Mouse (Mus musculus) 416B (cell line): ENCODE measurements around the gene Gm45623.
A peak's percentile ranks its signal among the peaks of the same experiment; 100 is the strongest.

Experiments
- DNase-seq: peaks from one replicate; pipeline ENCODE4 v3.0.0; 2011; ENCODE audit warnings: low read depth

Gene Gm45623

GRCm38 (mm10) chr13:56753192-56753951 lies at the start of gene Gm45623:
Gm45623 (minus strand) TSS chr13:56753827.
- no peak for DNase-seq

- DNase-seq, result no peak
These were observed 43.8 kb upstream of the Gm45623 start for GRCm38 (mm10) chr13:56797459-56797858.

DNA sequence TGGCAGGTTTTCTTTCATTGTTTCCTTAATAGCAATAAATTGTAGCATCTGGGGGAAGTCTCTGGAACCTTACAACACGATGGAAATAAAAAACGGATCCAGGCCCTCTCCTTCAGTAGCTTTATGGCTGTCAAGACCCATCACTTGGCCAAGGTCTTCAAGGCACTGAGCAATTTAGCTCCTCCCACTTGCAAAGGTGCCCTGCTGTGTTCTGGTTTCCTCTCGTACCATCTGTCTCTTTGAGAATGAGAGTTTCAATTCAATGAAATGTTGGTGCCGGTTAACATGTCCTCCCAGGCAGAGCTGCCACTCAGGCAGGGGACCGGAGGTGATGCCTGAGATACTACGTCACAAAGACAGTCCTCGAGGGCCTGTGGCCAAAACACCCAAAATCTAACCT lies 41.9 kb upstream of the Gm45623 start:
- no peak for DNase-seq

GRCm38 (mm10) chr13:56794441-56794840 lies 40.8 kb upstream of the Gm45623 start:
- DNase-seq, result no peak

DNA sequence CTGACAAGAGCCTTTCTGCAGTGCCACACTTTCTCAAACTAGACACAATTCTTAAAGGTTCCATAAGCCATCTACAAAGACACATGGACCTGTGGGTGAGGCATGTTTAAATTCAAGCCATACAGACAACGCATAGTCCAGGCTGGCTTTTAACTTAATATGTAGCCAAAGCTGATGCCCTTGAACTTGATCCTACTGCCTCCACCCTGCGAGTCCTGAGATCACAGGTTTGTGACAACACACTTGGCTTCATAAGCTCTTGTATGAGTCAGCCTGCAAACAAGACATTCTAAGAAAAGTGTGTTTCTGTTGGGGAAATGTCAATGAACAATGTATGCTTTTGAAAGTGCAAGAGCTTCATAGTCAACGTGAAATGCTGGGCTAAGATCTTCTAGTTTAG lies 39.2 kb upstream of the Gm45623 start:
- DNase-seq, result no peak

GRCm38 (mm10) chr13:56790683-56791082 lies 37.1 kb upstream of the Gm45623 start:
- DNase-seq, result no peak

GRCm38 (mm10) chr13:56782621-56783020 lies 29.0 kb upstream of the Gm45623 start:
- no peak for DNase-seq

DNA sequence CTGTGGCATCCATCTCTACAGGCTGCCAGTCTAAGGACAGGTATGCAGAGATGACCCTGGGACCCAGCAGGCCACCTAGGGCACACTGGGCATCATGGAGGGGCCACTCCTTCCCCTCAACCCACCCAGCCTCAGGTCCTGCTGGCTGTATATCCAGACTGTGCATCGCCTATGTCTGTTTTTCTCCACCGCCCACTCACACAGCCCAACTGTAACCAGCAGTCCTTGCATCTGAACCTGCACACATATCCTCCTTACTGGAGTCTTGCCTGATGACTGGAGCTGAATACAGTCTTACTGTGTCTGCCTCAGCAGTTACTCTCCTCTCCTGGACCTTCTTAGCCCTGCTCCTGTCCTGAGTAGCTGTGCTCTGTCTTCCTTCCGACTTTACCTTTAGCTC lies 28.1 kb upstream of the Gm45623 start:
- DNase-seq, result no peak

GRCm38 (mm10) chr13:56780746-56781469 lies 27.3 kb upstream of the Gm45623 start:
- DNase-seq, result no peak

GRCm38 (mm10) chr13:56774304-56774703 lies 20.7 kb upstream of the Gm45623 start:
- DNase-seq, result peak; percentile 26

- DNase-seq, result no peak
These were observed 19.7 kb upstream of the Gm45623 start for GRCm38 (mm10) chr13:56773262-56773870.

DNA sequence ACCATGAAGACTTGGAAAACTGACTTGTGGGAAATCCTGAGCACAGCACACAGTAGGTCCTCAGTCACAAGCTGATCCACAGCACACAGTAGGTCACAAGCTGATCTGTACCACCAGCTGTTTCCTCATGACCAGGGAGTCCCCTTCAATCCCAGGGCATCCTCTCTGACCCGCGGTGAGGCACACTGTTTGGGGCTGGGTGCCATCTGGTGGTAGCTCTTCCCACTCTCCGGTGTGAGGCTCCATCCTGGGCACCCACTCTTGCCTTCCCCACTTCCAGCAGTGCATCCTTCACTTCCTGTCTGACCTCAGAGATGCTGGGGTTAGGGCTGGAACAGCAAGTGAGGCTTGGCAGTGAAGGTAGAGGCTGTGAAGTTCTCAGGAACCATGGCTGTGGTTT lies 19.0 kb upstream of the Gm45623 start:
- DNase-seq, result no peak

DNA sequence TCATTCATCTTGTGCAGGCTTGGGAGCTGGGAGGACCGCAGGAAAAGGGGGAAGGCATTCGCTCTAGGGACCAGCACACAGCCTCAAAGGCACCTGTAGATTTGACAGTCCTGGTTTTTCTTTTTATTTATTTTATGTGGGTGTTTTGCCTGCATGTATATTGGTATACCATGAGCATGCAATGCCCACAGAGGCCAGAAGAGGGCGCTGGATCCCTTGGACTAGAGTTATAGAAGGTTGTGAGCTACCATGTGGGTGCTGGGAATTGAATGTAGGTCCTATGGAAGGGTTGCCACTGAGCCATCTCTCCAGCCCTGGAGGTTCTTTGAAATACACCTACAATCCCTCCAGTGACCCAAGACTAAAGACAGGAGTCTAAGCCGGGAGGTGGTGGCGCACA lies 17.2 kb upstream of the Gm45623 start:
- no peak for DNase-seq

DNA sequence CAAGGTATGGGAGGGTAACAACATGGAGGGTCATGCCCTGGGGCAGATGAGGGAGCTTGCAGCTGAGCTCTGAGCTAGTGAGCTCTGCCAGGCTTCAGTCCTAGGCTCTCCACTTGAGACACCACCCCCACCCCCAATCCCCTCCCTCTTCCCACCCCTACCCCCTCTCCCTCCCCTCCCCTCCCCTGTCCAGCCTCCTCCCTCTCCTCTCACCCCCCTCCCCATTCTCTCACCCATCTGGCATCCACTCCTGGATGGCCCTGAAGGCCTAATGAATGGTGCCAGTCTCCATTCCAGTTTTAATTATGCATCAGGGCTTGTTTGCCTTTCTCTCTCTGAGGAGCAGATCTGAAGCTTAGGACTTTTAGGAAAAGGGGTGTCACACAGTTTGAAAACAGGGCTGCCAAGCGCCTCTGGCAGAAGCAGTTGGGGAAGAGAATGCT lies 16.5 kb upstream of the Gm45623 start:
- no peak for DNase-seq

GRCm38 (mm10) chr13:56769431-56769830 lies 15.8 kb upstream of the Gm45623 start:
- DNase-seq, result no peak

DNA sequence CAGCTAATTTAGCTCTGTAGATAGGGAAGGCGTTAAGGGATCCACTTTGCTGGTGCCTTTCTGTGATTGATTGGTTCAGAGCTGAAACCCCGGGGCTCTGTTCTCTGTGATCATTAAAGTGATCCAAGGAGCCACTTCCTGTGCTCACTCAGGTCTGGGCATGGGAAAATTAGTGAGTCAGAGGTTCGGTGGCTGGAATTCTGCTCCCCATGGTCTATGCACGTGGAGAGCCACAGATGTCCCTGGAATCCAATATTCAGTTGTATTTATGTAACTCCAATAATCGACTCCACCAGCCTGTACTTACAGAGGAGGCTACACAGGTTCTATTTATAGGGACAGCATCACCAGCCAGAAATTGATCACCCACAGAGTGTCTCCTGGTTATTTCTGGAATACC lies 12.6 kb upstream of the Gm45623 start:
- DNase-seq, result no peak

GRCm38 (mm10) chr13:56765284-56766032 lies 11.8 kb upstream of the Gm45623 start:
- DNase-seq, result peak; percentile 42

GRCm38 (mm10) chr13:56762446-56763229 lies 9.0 kb upstream of the Gm45623 start:
- no peak for DNase-seq

GRCm38 (mm10) chr13:56758492-56758891 lies 4.9 kb upstream of the Gm45623 start:
- peak; percentile 80 for DNase-seq

GRCm38 (mm10) chr13:56757201-56757600 lies 3.6 kb upstream of the Gm45623 start:
- no peak for DNase-seq

DNA sequence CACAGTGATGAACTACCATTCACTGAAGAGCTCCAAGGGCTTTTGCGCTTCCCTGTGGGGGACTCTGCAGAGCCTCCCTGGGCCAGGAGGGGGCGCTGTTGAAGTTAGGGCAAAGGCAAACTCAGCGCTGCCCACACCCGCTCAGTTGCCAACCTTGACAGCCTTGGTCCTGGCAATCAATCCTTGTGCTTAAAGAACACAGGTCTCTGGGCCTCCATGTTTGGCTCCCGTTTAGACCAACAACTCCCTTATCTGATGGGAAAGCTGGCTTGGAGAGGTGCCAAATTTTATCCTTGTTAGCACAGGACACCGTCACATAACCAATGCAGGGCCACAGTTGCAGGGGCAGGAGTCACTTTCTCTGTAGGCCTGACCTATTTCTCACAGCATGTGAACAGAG lies 2.2 kb upstream of the Gm45623 start:
- DNase-seq, result peak; percentile 28
